Mouse (Mus musculus) heart, embryonic 12.5 days (tissue): ENCODE results near the gene Smad1. TPM values are rescaled to one million over a fixed set of nuclear protein-coding genes. Genes with fewer than 3 reads are reported as not detected.

ENCODE experiments used
- ATAC-seq: fragments of 200-750 bp; cut with Nextera tagmentation; 2 replicates; pipeline ENCODE4 v1.8.0; 2017; ENCODE audit warnings: moderate TSS enrichment, moderate library complexity; ENCODE audit not compliant: insufficient number of reproducible peaks, low FRiP score
- H3K27ac ChIP-seq: fragments of 300-500 bp; sonication (generic); 2 replicates; pipeline ENCODE4 v1.5.1; 2016; ENCODE audit warnings: mild to moderate bottlenecking, moderate library complexity; ENCODE audit not compliant: poor library complexity, severe bottlenecking
- H3K27me3 ChIP-seq: fragments of 300-500 bp; sonication (generic); replicated peaks from 2 replicates; pipeline ENCODE4 v1.6.1; 2016; ENCODE audit warnings: mild to moderate bottlenecking, moderate library complexity
- H3K36me3 ChIP-seq: fragments of 300-500 bp; sonication (generic); 2 replicates; pipeline ENCODE4 v1.6.1; 2016; ENCODE audit warnings: mild to moderate bottlenecking, moderate library complexity
- H3K4me1 ChIP-seq: fragments of 300-500 bp; sonication (generic); replicated peaks from 2 replicates; pipeline ENCODE4 v1.6.1; 2016; ENCODE audit warnings: mild to moderate bottlenecking
- H3K4me2 ChIP-seq: fragments of 300-500 bp; sonication (generic); 2 replicates; pipeline ENCODE4 v1.6.1; 2016; ENCODE audit warnings: mild to moderate bottlenecking, moderate library complexity
- H3K4me3 ChIP-seq: fragments of 300-500 bp; sonication (generic); 2 replicates; pipeline ENCODE4 v1.5.1; 2016; ENCODE audit warnings: mild to moderate bottlenecking
- H3K9ac ChIP-seq: fragments of 300-500 bp; sonication (generic); 2 replicates; pipeline ENCODE4 v1.6.1; 2016; ENCODE audit warnings: mild to moderate bottlenecking, moderate library complexity
- H3K9me3 ChIP-seq: fragments of 300-500 bp; sonication (generic); replicated peaks from 2 replicates; pipeline ENCODE4 v1.6.1; 2016; ENCODE audit warnings: mild to moderate bottlenecking, moderate library complexity
- WGBS: fragments of 180-500 bp; shearing (Covaris S2); methylation state at CpG from one replicate; pipeline ENCODE4 v1.1.7; 2016; 5-methylcytosine and 5-hydroxymethylcytosine counted together
- polyA plus RNA-seq: library from polyadenylated mRNA; unstranded; fragments of >200 nt; fragmentation: Nextera tagmentation; extraction: Ambion mirVana; gene quantifications from 2 replicates; pipeline ENCODE4 v1.2.1, GENCODE M21; 2016

Gene Smad1
- polyA plus RNA-seq, 1 experiment from 2014 or later = 28.7 TPM

DNA sequence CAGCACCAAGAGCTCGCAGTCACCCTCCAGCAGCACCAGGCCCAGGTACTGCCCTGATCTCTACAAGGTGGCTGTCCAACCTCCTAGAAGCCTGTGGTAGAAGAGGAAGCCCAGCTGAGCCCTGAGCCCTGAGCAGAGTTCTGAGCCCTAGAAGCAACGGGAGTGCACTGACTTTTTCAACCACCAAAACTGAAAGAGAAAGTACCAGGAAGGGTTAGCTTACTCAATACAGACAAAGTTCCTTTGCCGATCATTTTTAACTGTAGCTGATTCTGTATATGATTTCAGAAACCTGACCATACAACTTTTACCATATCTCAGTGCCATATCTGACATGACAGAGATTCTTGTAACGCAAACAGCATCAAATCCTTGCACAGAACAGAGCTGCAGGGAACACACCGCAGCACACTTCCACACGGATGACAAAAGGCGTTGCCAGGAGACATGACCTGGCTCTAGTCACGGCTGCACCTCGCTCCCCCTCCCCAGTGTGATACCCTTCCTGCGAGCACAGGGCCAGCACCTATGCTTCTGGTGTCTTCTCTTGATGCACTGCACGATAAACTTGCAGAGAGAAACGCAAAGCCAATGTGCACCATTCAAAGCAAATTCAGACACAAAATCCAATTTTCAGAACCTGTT lies 28.6 kb downstream of the Smad1 start:
- Histone ChIP-seq H3K4me1 (peaks cover 44% of the 10 kb centered on the region), H3K4me2 (no peak overlapping the region), H3K36me3 (peaks cover 37% of the 10 kb centered on the region), H3K27ac (no peak overlapping the region), H3K4me3 (no peak overlapping the region), H3K27me3 (no peaks in the 10 kb centered on the region), H3K9me3 (no peaks in the 10 kb centered on the region), H3K9ac (no peak overlapping the region)
- ATAC-seq = no peak
- 90% methylated on average over 12 of the region's 12 CpGs for WGBS

DNA sequence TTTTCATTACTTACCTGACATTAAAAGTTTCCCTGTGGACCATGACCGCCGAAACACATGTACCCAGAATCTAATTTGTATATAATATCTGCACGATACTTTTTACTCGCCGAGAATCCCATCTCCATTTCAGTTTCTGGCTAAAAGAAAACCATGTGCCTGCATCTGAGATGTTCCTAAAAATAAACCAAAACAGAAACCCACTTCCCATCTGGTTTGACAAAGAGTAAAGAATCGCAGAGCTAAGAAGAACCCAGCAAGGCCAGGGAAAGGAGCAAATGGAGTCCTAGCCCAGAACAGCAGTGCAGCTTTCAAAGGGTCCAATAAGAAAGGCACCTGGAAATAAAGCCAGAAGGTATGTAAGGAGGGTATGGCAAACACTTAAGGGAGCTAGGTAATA lies 30.2 kb downstream of the Smad1 start:
- Histone ChIP-seq H3K9me3 (no peaks in the 10 kb centered on the region), H3K4me2 (no peak overlapping the region), H3K9ac (no peak overlapping the region), H3K36me3 (peaks cover 37% of the 10 kb centered on the region), H3K27ac (no peak overlapping the region), H3K27me3 (no peaks in the 10 kb centered on the region), H3K4me3 (no peak overlapping the region), H3K4me1 (peaks cover 39% of the 10 kb centered on the region)
- 84% methylated on average over 6 of the region's 6 CpGs for WGBS
- no peak for ATAC-seq

DNA sequence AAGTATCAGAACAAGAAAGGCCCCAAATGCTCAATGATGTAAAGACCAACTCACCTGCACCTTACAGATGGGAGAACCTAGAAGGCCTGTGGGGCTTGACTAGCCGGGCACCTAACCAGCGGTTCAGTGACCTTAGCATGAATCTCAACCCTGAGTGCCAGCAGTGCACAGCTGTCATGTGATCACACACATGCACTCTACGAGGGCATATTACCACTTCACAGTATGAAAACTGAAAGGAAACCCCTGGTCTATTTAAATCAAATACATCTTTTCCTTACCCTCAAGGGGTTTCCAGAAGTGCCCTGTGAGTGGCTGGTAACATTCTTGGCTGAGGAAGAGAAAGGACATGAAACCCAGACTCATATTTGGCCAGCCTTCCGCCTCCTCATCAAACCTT lies 31.4 kb downstream of the Smad1 start:
- ATAC-seq = no peak
- no peaks in the 10 kb centered on the region for H3K27me3 ChIP-seq
- peaks cover 41% of the 10 kb centered on the region for H3K4me1 ChIP-seq
- no peak overlapping the region for H3K9ac ChIP-seq
- H3K9me3 ChIP-seq = no peaks in the 10 kb centered on the region
- H3K4me3 ChIP-seq = no peak overlapping the region
- no peak overlapping the region for H3K27ac ChIP-seq
- peaks cover 40% of the 10 kb centered on the region for H3K36me3 ChIP-seq
- 91% methylated on average over 4 of the region's 4 CpGs for WGBS
- no peak overlapping the region for H3K4me2 ChIP-seq

DNA sequence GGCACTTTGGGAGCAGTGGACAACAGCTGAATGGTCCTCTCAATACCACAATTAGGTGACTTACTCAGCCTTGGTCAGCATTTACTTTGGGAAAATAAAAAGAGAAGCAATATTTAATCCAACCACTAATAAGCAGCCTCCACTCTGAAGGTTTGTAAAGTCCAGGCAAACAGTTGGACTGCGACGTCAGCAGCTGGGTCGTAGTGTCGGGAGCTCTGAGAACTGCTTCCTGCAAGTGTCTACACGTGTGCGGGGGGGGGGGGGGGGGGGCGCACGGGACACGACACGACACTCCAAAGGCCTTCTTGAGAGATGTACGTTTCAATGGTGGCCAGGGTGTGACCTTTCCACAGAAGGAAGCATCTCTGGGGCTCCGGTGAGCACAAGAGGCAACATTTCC lies 32.0 kb downstream of the Smad1 start:
- Histone ChIP-seq H3K27me3 (no peaks in the 10 kb centered on the region), H3K36me3 (peaks cover 40% of the 10 kb centered on the region)
- WGBS = 71% methylated on average over 12 of the region's 12 CpGs

DNA sequence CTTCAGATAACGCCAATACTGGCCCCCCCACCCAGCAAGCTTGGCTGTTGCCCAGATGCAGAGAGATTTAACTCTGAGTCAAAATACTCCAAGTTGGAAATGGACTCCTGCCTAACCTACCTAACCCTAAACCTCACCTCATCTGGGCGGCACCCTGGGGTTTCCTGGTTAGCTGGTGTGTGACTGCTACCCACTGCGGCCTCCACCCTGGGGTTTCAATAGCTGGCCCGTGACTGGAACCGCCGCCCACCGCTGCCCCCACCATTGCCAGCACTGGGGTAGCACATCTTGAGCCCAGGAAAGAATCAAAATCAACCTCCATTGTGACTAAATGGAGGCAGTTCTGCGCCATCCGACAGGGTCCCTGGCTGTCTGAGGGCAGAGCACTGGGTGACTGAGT lies 33.1 kb downstream of the Smad1 start:
- 88% methylated on average over 9 of the region's 9 CpGs for WGBS
- no peak for ATAC-seq
- H3K36me3 ChIP-seq = peaks cover 31% of the 10 kb centered on the region
- no peak overlapping the region for H3K27ac ChIP-seq
- H3K9me3 ChIP-seq = no peaks in the 10 kb centered on the region
- H3K4me3 ChIP-seq = no peak overlapping the region
- H3K4me1 ChIP-seq = peaks cover 43% of the 10 kb centered on the region
- no peak overlapping the region for H3K9ac ChIP-seq
- H3K27me3 ChIP-seq = no peaks in the 10 kb centered on the region
- H3K4me2 ChIP-seq = no peak overlapping the region

More for the DNA sequence above, 32.0 kb downstream of the Smad1 start:
- H3K4me1 ChIP-seq = peaks cover 42% of the 10 kb centered on the region
- H3K4me2 ChIP-seq = no peak overlapping the region
- no peak overlapping the region for H3K27ac ChIP-seq
- no peak overlapping the region for H3K9ac ChIP-seq
- no peaks in the 10 kb centered on the region for H3K9me3 ChIP-seq
- no peak overlapping the region for H3K4me3 ChIP-seq
- no peak for ATAC-seq

DNA sequence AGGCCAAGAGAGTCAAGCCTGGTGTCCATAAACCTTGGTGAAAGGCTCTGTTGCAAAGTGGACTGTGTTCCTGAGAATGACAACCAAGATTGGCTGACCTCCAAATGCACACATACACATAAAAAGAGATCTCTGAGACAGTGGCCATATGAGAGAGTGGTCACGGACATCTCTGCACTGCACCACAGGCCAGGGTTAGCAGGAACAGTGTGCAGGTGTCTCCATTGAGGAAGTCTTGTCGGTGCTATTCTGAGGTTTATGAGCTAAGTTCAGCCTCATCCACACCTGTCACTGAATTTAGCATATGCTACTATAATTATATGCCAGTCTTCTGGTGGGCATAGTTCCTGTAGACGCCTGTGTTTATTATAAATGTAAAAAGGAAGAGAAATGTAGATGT lies 33.6 kb downstream of the Smad1 start:
- Histone ChIP-seq H3K9me3 (no peaks in the 10 kb centered on the region), H3K4me1 (peaks cover 48% of the 10 kb centered on the region), H3K4me2 (no peak overlapping the region), H3K36me3 (peaks cover 26% of the 10 kb centered on the region), H3K4me3 (no peak overlapping the region), H3K27me3 (no peaks in the 10 kb centered on the region), H3K27ac (no peak overlapping the region), H3K9ac (no peak overlapping the region)
- WGBS = 71% methylated on average over 3 of the region's 3 CpGs
- no peak for ATAC-seq

DNA sequence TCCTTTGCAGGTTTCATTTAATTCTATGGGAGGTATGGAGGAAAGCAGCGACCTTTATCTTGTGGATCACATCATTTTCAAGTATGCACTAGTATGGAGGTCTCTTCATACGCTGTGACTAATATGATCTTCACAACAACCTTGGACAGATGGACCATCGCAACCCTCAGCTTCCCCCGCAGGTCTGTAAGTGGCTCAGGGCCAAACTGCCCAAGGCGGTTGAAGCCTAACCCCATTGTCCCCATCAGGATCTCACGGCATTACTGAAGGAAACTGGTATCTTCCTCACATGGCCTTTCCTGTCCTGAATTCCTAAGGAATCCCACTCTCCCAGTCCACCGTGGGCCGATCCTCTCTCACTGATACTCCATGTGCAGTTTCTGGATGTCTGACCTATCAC lies 34.5 kb downstream of the Smad1 start:
- Histone ChIP-seq H3K4me2 (no peak overlapping the region), H3K27ac (no peak overlapping the region), H3K9me3 (no peaks in the 10 kb centered on the region), H3K27me3 (no peaks in the 10 kb centered on the region), H3K9ac (no peak overlapping the region), H3K4me3 (no peak overlapping the region), H3K36me3 (peaks cover 17% of the 10 kb centered on the region), H3K4me1 (peaks cover 54% of the 10 kb centered on the region)
- no peak for ATAC-seq
- WGBS = 79% methylated on average over 8 of the region's 8 CpGs

DNA sequence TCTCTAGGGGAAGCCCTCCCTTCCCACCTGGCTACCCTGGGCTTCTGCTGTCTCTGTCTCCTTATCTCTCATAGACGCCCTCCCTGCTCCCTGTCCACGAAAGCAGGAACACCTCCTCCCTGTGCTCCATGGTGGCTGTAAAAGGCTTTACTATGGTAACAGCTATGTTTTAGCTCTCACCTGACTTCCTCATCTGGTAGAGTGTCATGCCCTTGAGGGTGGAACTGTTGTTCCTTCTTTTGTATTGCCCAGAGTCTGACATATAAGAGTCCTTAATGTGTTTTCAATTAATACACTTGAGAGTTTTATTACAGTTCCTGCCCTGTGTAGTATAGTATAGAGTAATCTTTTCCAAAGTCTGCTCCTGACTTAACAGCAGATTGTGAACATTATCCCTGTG lies 36.9 kb downstream of the Smad1 start:
- Histone ChIP-seq H3K9ac (no peak overlapping the region), H3K4me3 (no peak overlapping the region), H3K27ac (no peak overlapping the region), H3K27me3 (no peaks in the 10 kb centered on the region), H3K4me1 (peaks cover 50% of the 10 kb centered on the region), H3K4me2 (no peak overlapping the region), H3K9me3 (no peaks in the 10 kb centered on the region), H3K36me3 (peaks cover 8% of the 10 kb centered on the region; the same call in 1 of the 2 replicates)
- WGBS = 25% methylated on average over 2 of the region's 2 CpGs
- ATAC-seq = no peak

DNA sequence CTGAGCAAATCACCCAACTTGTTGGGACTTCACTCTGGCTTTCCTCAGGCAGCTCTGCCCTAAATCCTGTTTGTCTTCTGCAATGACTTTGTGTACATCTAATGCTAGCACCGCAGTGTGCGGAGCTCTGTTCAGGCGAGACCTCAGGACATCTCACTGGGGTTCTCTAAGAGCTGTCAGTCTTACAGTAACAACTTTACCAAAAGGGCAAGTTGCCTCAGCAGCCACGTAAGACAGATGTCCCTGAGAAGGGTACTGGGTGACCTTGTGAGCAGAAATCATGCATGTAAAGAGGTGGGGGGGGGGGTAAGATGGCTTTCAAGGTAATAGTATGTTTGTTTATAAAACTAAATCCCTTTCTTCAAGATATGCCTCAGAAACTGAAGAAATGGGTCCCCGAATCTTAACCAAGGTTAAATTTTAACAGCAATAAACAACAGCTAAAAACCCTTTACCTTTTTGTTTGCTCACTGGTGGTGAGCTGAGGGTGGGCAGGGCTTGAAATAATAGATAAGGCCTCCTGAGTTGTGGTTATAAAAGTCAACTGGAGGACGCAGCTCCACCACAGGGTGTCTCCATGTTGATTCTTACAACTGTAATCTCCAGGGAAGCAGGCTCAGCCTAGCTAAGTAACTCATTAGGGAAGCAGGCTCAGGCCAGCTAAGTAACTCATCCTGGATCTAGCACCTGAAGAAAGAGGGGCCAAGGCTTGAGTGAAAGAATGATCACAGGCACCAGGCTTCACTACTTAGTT lies 38.4 kb downstream of the Smad1 start:
- Histone ChIP-seq H3K4me3 (no peak overlapping the region), H3K27me3 (no peaks in the 10 kb centered on the region), H3K9ac (no peak overlapping the region), H3K9me3 (no peaks in the 10 kb centered on the region), H3K36me3 (peaks cover 12% of the 10 kb centered on the region), H3K4me2 (no peak overlapping the region), H3K27ac (peak overlapping the region; percentile 31), H3K4me1 (peaks cover 44% of the 10 kb centered on the region)
- ATAC-seq = no peak
- WGBS = 64% methylated on average over 6 of the region's 6 CpGs

DNA sequence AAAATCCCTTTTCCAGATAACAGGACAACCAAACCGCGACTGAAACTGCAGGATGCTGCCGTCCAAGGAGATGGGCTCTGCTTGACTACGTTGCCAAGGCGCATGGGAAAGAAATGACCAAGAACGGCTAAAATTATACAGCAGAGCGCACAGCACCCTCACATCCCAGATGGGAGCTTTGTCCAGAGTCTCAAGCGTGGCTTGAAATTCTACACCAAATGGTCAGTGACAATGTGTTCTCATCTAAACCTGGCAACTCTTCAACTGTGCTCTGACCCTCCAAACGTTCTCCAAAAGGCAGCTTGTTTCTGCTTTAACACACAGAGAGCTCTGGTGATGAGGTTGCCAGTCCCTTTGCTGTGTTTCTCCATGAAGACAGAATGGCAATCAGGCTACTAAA lies 39.0 kb downstream of the Smad1 start:
- no peak overlapping the region for H3K4me2 ChIP-seq
- no peak for ATAC-seq
- no peak overlapping the region for H3K4me3 ChIP-seq
- peaks cover 16% of the 10 kb centered on the region for H3K36me3 ChIP-seq
- peaks cover 38% of the 10 kb centered on the region for H3K4me1 ChIP-seq
- no peaks in the 10 kb centered on the region for H3K9me3 ChIP-seq
- 78% methylated on average over 9 of the region's 9 CpGs for WGBS
- no peaks in the 10 kb centered on the region for H3K27me3 ChIP-seq
- no peak overlapping the region; the same call in 1 of the 2 replicates for H3K27ac ChIP-seq
- H3K9ac ChIP-seq = no peak overlapping the region

DNA sequence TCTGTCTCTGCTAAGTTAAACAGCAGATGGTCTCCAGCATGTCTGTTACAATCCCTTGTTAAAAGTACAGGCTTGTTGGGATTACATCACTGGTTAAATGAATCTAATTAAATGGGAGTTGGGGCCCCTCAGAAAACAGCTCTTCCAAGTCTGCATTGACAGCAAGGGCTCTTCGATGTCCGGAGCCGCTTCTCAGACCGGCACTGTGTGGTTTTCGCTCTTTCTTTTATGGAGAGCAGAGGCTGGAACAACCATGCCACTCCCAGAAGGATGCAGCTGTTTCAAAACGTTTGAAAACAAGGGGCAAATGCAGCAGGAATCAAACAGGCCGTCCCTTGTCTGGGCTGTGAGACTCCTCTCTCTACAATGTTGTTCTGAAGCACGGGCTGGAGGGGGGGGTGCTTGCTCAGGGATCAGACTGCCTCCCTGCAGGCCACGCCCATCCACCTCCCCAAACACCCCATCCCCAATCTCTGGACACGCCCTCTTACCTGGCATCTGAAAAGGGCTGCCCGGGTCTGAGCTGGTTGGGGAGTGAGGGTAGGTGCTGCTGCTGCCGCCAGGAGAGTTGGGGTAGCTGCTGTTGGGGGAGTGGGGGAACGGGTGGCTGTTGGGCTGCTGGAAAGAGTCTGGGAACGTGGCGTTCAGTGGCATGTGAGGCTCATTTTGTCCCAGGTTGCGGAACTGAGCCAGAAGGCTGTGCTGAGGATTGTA lies 43.4 kb downstream of the Smad1 start:
- 0 out of 2 replicates have a peak, but pooled peaks have one; percentile 18 for ATAC-seq
- Histone ChIP-seq H3K4me2 (no peak overlapping the region), H3K36me3 (peaks cover 44% of the 10 kb centered on the region), H3K27me3 (no peaks in the 10 kb centered on the region), H3K4me3 (no peak overlapping the region), H3K9me3 (no peaks in the 10 kb centered on the region), H3K4me1 (peaks cover 8% of the 10 kb centered on the region), H3K27ac (no peak overlapping the region), H3K9ac (no peak overlapping the region)
- 72% methylated on average over 16 of the region's 16 CpGs for WGBS
